11 mouse cellular contexts compared by ENCODE assay signal in genomic region chr7:28490903-28491302, GRCm38 (mm10). TPM values are rescaled to one million over a fixed set of nuclear protein-coding genes. Genes with fewer than 3 reads are reported as not detected.
DNase-seq lines count a peak whose midpoint lies in the region; ATAC-seq lines count a peak whose summit lies in the region.
"Had no signal": no experiment of that assay in that cellular context is flagged by ENCODE, and none has a peak within 500 bp of the region (broad histone marks: within the 10 kb centered on the region; RNA-seq: fewer than 3 reads in every experiment).

No protein-coding gene starts in this region.

- no peaks in the 10 kb centered on the region for H3K4me1 ChIP-seq in liver, embryonic 11.5 days (replicated peaks; ENCODE audit: control insufficient read depth, insufficient read depth, low read length)
- peaks cover 14% of the 10 kb centered on the region for H3K4me1 ChIP-seq in hindbrain, embryonic 15.5 days (replicated peaks)

- peak; percentile 4 to 26 for DNase-seq in cerebellum, adult 18-20 months
- no peak for DNase-seq in cerebellum, adult 9-10 months
- no peak for DNase-seq in liver, embryonic 11.5 days (ENCODE audit: low spot score)
- no peak for DNase-seq in liver
- no peak for DNase-seq in ovary, adult 18-20 months (ENCODE audit: low spot score)
- no peak for DNase-seq in adrenal gland, adult (ENCODE audit: inconsistent age in 2 of 2, low spot score in 1 of 2)

- H3K4me3 ChIP-seq in liver, embryonic 11.5 days (ENCODE audit: low read depth, low read length) = no peak overlapping the region
- no peak overlapping the region for H3K4me3 ChIP-seq in hindbrain, embryonic 15.5 days

- no peak overlapping the region for H3K27ac ChIP-seq in liver, embryonic 11.5 days (ENCODE audit: low read depth, low read length)
- H3K27ac ChIP-seq in hindbrain, embryonic 15.5 days (replicated peaks) = no peak overlapping the region

- WGBS in liver, embryonic 11.5 days = 37% methylated on average over 14 of the region's 14 CpGs
- 27% methylated on average over 13 of the region's 14 CpGs for WGBS in hindbrain, embryonic 15.5 days

- H3K9me3 ChIP-seq in liver, embryonic 11.5 days (ENCODE audit: control insufficient read depth, low read length) = no peaks in the 10 kb centered on the region
- H3K9me3 ChIP-seq in hindbrain, embryonic 15.5 days = no peaks in the 10 kb centered on the region

- H3K36me3 ChIP-seq in liver, embryonic 11.5 days (ENCODE audit: control insufficient read depth, insufficient read depth, low read length) = no peaks in the 10 kb centered on the region
- no peaks in the 10 kb centered on the region for H3K36me3 ChIP-seq in hindbrain, embryonic 15.5 days

- no peak for ATAC-seq in liver, embryonic 11.5 days (replicated peaks; ENCODE audit: low FRiP score)
- no peak for ATAC-seq in hindbrain, embryonic 15.5 days (ENCODE audit: low FRiP score, low read depth)
- ATAC-seq in megakaryocyte-erythroid progenitor cell, adult 5-6 weeks (replicated peaks; ENCODE audit: low FRiP score, low TSS enrichment, poor library complexity, severe bottlenecking) = 0 out of 2 replicates have a peak, but pooled peaks have one; percentile 22

- H3K27me3 ChIP-seq in liver, embryonic 11.5 days (replicated peaks; ENCODE audit: control insufficient read depth, insufficient read depth, low read length) = peaks cover 6% of the 10 kb centered on the region; the same call in 1 of the 2 replicates
- H3K27me3 ChIP-seq in hindbrain, embryonic 15.5 days = peaks cover 10% of the 10 kb centered on the region

- H3K4me2 ChIP-seq in liver, embryonic 11.5 days = peak overlapping the region; percentile 40
- peak overlapping the region; percentile 28; the same call in 1 of the 2 replicates for H3K4me2 ChIP-seq in hindbrain, embryonic 15.5 days

- H3K9ac ChIP-seq in liver, embryonic 11.5 days (ENCODE audit: low read depth, low read length) = no peak overlapping the region
- H3K9ac ChIP-seq in hindbrain, embryonic 15.5 days = no peak overlapping the region

RNA-seq across cellular contexts. Expression of gene Ifnl2, which starts 19.4 kb away (rescaled TPM):
- polyA plus RNA-seq in liver, embryonic 11.5 days (2014; fragmentation: Nextera tagmentation; extraction: Ambion mirVana) = not detected in 2 replicates
- polyA plus RNA-seq in hindbrain, embryonic 15.5 days (2015; fragmentation: Nextera tagmentation; extraction: Ambion mirVana) = not detected in 2 replicates
- total RNA-seq in megakaryocyte-erythroid progenitor cell, adult 5-6 weeks (2014; fragmentation: Nextera tagmentation) = not detected in 2 replicates
- total RNA-seq in megakaryocyte-erythroid progenitor cell, adult 5-6 weeks (2017) = not detected in 2 replicates
- total RNA-seq: adrenal gland, adult 2 months; hematopoietic stem cell, adult 5-6 weeks; left cerebral cortex, postnatal 4 days had no signal

RNA-seq across cellular contexts. Expression of gene Ifnl3, which starts 31.7 kb away (rescaled TPM):
- polyA plus RNA-seq in liver, embryonic 11.5 days (2014; fragmentation: Nextera tagmentation; extraction: Ambion mirVana) = not detected in 2 replicates
- not detected in 2 replicates for polyA plus RNA-seq in hindbrain, embryonic 15.5 days (2015; fragmentation: Nextera tagmentation; extraction: Ambion mirVana)
- not detected in 2 replicates for total RNA-seq in megakaryocyte-erythroid progenitor cell, adult 5-6 weeks (2014; fragmentation: Nextera tagmentation)
- not detected in 2 replicates for total RNA-seq in megakaryocyte-erythroid progenitor cell, adult 5-6 weeks (2017)
- total RNA-seq: adrenal gland, adult 2 months; hematopoietic stem cell, adult 5-6 weeks; left cerebral cortex, postnatal 4 days had no signal

RNA-seq across cellular contexts. Expression of gene Lrfn1, which starts 39.1 kb away (rescaled TPM):
- 1.7 TPM in 2 replicates for polyA plus RNA-seq in liver, embryonic 11.5 days (2014; fragmentation: Nextera tagmentation; extraction: Ambion mirVana)
- polyA plus RNA-seq in hindbrain, embryonic 15.5 days (2015; fragmentation: Nextera tagmentation; extraction: Ambion mirVana) = 20.3 and 25.5 TPM in 2 replicates
- total RNA-seq in megakaryocyte-erythroid progenitor cell, adult 5-6 weeks (2014; fragmentation: Nextera tagmentation) = 0.44 and 0.82 TPM in 2 replicates
- total RNA-seq in megakaryocyte-erythroid progenitor cell, adult 5-6 weeks (2017) = 0.08 and 0.09 TPM in 2 replicates

RNA-seq across cellular contexts. Expression of gene Sycn, which starts 49.8 kb away (rescaled TPM):
- not detected in 2 replicates for polyA plus RNA-seq in liver, embryonic 11.5 days (2014; fragmentation: Nextera tagmentation; extraction: Ambion mirVana)
- polyA plus RNA-seq in hindbrain, embryonic 15.5 days (2015; fragmentation: Nextera tagmentation; extraction: Ambion mirVana) = not detected in 2 replicates
- total RNA-seq in megakaryocyte-erythroid progenitor cell, adult 5-6 weeks (2014; fragmentation: Nextera tagmentation) = not detected in 2 replicates
- total RNA-seq in megakaryocyte-erythroid progenitor cell, adult 5-6 weeks (2017) = not detected in 2 replicates
- total RNA-seq: adrenal gland, adult 2 months; hematopoietic stem cell, adult 5-6 weeks; left cerebral cortex, postnatal 4 days had no signal

RNA-seq across cellular contexts. Expression of gene Gmfg, which starts 53.7 kb away (rescaled TPM):
- polyA plus RNA-seq in liver, embryonic 11.5 days (2014; fragmentation: Nextera tagmentation; extraction: Ambion mirVana) = 49.4 and 49.7 TPM in 2 replicates
- polyA plus RNA-seq in hindbrain, embryonic 15.5 days (2015; fragmentation: Nextera tagmentation; extraction: Ambion mirVana) = 4.1 and 4.9 TPM in 2 replicates
- total RNA-seq in megakaryocyte-erythroid progenitor cell, adult 5-6 weeks (2014; fragmentation: Nextera tagmentation) = 79.4 and 81.5 TPM in 2 replicates
- total RNA-seq in megakaryocyte-erythroid progenitor cell, adult 5-6 weeks (2017) = 179 and 328 TPM in 2 replicates

Comparison
In these comparisons a context has a peak if more than half of its experiments do, and no peak if none do; other contexts are left out.
1. DNase-seq: peak in cerebellum, adult 18-20 months (2 of 2); none in cerebellum, adult 9-10 months (single experiment), liver, embryonic 11.5 days (single experiment), liver (single experiment), ovary, adult 18-20 months (single experiment) and adrenal gland, adult (0 of 2).